Mouse (Mus musculus): Measurements from ENCODE around the gene Gpr141.

DNA sequence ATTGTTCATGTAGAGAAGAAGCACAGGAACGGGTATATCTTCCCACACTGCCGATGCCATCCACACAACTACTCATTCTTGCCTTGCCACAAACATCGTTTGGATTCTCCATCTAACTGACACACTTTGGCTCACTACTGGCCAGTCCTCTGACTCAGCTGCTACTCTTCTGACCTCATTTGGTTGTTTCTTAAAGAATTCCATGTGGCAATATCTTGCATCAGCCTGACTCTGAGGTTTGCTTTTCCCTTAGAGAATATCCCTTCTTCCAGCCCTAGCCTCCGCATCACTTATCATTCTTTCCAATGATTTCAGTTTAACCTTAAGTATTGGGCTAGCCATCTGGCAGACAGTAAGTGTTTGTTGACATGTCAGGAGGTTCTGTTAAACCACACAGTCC lies 59.8 kb downstream of the Gpr141 start:
- TF ChIP-seq CTCF (IDR thresholded peaks at IDR 0.05; ENCODE audit: borderline replicate concordance, insufficient read depth, low read depth, low read length): no peak
- TF ChIP-seq POLR2A (IDR thresholded peaks at IDR 0.05; ENCODE audit: borderline replicate concordance, insufficient read depth, low read length): no peak

Measured in cerebellum, adult 2 months (tissue).